Comparison of ENCODE assay signal across 14 mouse cellular contexts in genomic region chr10:59589856-59590255, GRCm38 (mm10). TPM values are rescaled to one million over a fixed set of nuclear protein-coding genes. Genes with fewer than 3 reads are reported as not detected.
DNase-seq lines count a peak whose midpoint lies in the region; ATAC-seq and TF ChIP-seq lines count a peak whose summit lies in the region.
"Had no signal": no experiment of that assay in that cellular context is flagged by ENCODE, and none has a peak within 500 bp of the region (broad histone marks: within the 10 kb centered on the region; RNA-seq: fewer than 3 reads in every experiment).

No protein-coding gene starts in this region.

- H3K27me3 ChIP-seq in lung, embryonic 14.5 days (ENCODE audit: insufficient read depth, low read length) = no peaks in the 10 kb centered on the region
- no peaks in the 10 kb centered on the region for H3K27me3 ChIP-seq in small intestine, adult 2 months (ENCODE audit: control insufficient read depth, insufficient read depth, low read length)

- H3K27ac ChIP-seq in layer of hippocampus, adult 2 months = peak overlapping the region; percentile 55; the same call in 1 of the 2 replicates
- peak overlapping the region; percentile 62 for H3K27ac ChIP-seq in bone marrow macrophage, adult 2 months (ENCODE audit: insufficient read depth, low read depth, low read length)
- H3K27ac ChIP-seq in lung, embryonic 14.5 days (ENCODE audit: low read depth) = no peak overlapping the region
- no peak overlapping the region; the same call in 1 of the 2 replicates for H3K27ac ChIP-seq in small intestine, adult 2 months (ENCODE audit: insufficient read depth, low read depth, low read length)

- H3K36me3 ChIP-seq in lung, embryonic 14.5 days (ENCODE audit: insufficient read depth) = no peaks in the 10 kb centered on the region
- peaks cover 12% of the 10 kb centered on the region; the same call in 1 of the 2 replicates for H3K36me3 ChIP-seq in small intestine, adult 2 months (ENCODE audit: control insufficient read depth, insufficient read depth, low read length)

- no peak for TF ChIP-seq CTCF in layer of hippocampus, adult 2 months (conservative IDR thresholded peaks at IDR 0.05)
- no peak for TF ChIP-seq CTCF in bone marrow macrophage, adult 2 months (IDR thresholded peaks at IDR 0.05; ENCODE audit: low read depth, low read length)
- TF ChIP-seq CTCF in lung, embryonic 14.5 days (IDR thresholded peaks at IDR 0.05; ENCODE audit: low read depth) = no peak
- no peak for TF ChIP-seq CTCF in small intestine, adult 2 months (IDR thresholded peaks at IDR 0.05; ENCODE audit: extremely low read depth, insufficient read length, insufficient replicate concordance, low read depth, low read length)

- DNase-seq in layer of hippocampus, adult 2 months (ENCODE audit: low spot score in 2 of 2) = no peak
- no peak for DNase-seq in layer of hippocampus, postnatal 10 days (ENCODE audit: low spot score in 2 of 2)
- DNase-seq in lung, embryonic 14.5 days = peak; percentile 30
- no peak for DNase-seq in frontal cortex, postnatal 36 days (ENCODE audit: low spot score in 2 of 2)
- no peak for DNase-seq in layer of hippocampus, adult 8-10 months (ENCODE audit: low spot score in 2 of 2)
- DNase-seq: adrenal gland, postnatal 14 days; cerebellum, adult 9-10 months; kidney, postnatal 36 days; retina, postnatal 1 day had no signal

- peaks cover 23% of the 10 kb centered on the region for H3K4me1 ChIP-seq in bone marrow macrophage, adult 2 months (ENCODE audit: control insufficient read depth, insufficient read depth, low read length)
- no peaks in the 10 kb centered on the region for H3K4me1 ChIP-seq in lung, embryonic 14.5 days (ENCODE audit: insufficient read depth)
- H3K4me1 ChIP-seq in small intestine, adult 2 months (ENCODE audit: control insufficient read depth, insufficient read depth, insufficient read length, low read length) = peaks cover 20% of the 10 kb centered on the region

- no peak overlapping the region for H3K9ac ChIP-seq in lung, embryonic 14.5 days

- 72% methylated on average over 13 of the region's 13 CpGs for WGBS in lung, embryonic 14.5 days
- 73% methylated on average over 13 of the region's 13 CpGs for WGBS in small intestine, adult 2 months

- no peak overlapping the region for H3K4me3 ChIP-seq in layer of hippocampus, adult 2 months
- H3K4me3 ChIP-seq in bone marrow macrophage, adult 2 months (ENCODE audit: insufficient read depth, low read length) = peak overlapping the region; percentile 66
- H3K4me3 ChIP-seq in lung, embryonic 14.5 days (ENCODE audit: low read depth, low read length) = no peak overlapping the region
- H3K4me3 ChIP-seq in small intestine, adult 2 months (ENCODE audit: low read depth, low read length) = peak overlapping the region; percentile 36

- TF ChIP-seq POLR2A in bone marrow macrophage, adult 2 months (IDR thresholded peaks at IDR 0.05; ENCODE audit: borderline replicate concordance, low read depth, low read length) = no peak
- no peak for TF ChIP-seq POLR2A in small intestine, adult 2 months (IDR thresholded peaks at IDR 0.05; ENCODE audit: low read depth, low read length)

- no peaks in the 10 kb centered on the region for H3K9me3 ChIP-seq in lung, embryonic 14.5 days (ENCODE audit: low read depth, low read length)

- H3K4me2 ChIP-seq in lung, embryonic 14.5 days = peak overlapping the region; percentile 38

- ATAC-seq in lung, embryonic 14.5 days (ENCODE audit: insufficient read depth) = no peak
- ATAC-seq: hindbrain, embryonic 16.5 days had no signal

RNA-seq across cellular contexts. Expression of gene Gm10322, which starts 26.0 kb away (rescaled TPM):
- not detected for total RNA-seq in layer of hippocampus, adult 2 months (2021)
- total RNA-seq in layer of hippocampus, postnatal 10 days (2021) = not detected
- not detected in 2 replicates for polyA plus RNA-seq in bone marrow macrophage, adult 2 months (2012; ENCODE audit: insufficient read depth, insufficient read length, missing spikeins)
- not detected in 2 replicates for polyA plus RNA-seq in lung, embryonic 14.5 days (2014; fragmentation: Nextera tagmentation; extraction: Ambion mirVana)
- polyA plus RNA-seq in small intestine, adult 2 months (2012; rRNA removed) = not detected in 2 replicates
- not detected for total RNA-seq in layer of hippocampus, adult 8-10 months (2022)
- total RNA-seq: adrenal gland, postnatal 14 days had no signal
- polyA plus RNA-seq: hindbrain, embryonic 16.5 days; limb, embryonic 11.5 days; stomach, embryonic 16.5 days had no signal

RNA-seq across cellular contexts. Expression of gene Mcu, which starts 26.6 kb away (rescaled TPM):
- 10 to 100 TPM; 53.8 to 54.8 TPM for total RNA-seq in layer of hippocampus, adult 2 months (2021)
- total RNA-seq in layer of hippocampus, postnatal 10 days (2021) = 10 to 100 TPM; 57.8 to 62.1 TPM
- 12.0 and 14.4 TPM in 2 replicates for polyA plus RNA-seq in bone marrow macrophage, adult 2 months (2012; ENCODE audit: insufficient read depth, insufficient read length, missing spikeins)
- 31.7 and 32.4 TPM in 2 replicates for polyA plus RNA-seq in lung, embryonic 14.5 days (2014; fragmentation: Nextera tagmentation; extraction: Ambion mirVana)
- 38.0 and 87.5 TPM in 2 replicates for polyA plus RNA-seq in small intestine, adult 2 months (2012; rRNA removed)
- 10 to 100 TPM; 45.3 to 51.6 (median 47.1) TPM for total RNA-seq in layer of hippocampus, adult 8-10 months (2022)

Comparison
In these comparisons a context has a peak if more than half of its experiments do, and no peak if none do; other contexts are left out.
1. H3K27ac ChIP-seq: peak in layer of hippocampus, adult 2 months (single experiment) and bone marrow macrophage, adult 2 months (single experiment); none in lung, embryonic 14.5 days (single experiment) and small intestine, adult 2 months (single experiment).
2. H3K4me3 ChIP-seq: peak in bone marrow macrophage, adult 2 months (single experiment) and small intestine, adult 2 months (single experiment); none in layer of hippocampus, adult 2 months (single experiment) and lung, embryonic 14.5 days (single experiment).